Mouse (Mus musculus) stomach, postnatal 0 days (tissue): ENCODE results near the gene Gm10277. TPM values are rescaled to one million over a fixed set of nuclear protein-coding genes. Genes with fewer than 3 reads are reported as not detected.
"Not testable (repeated sequence)": the region's sequence is repeated elsewhere in the genome, so short reads cannot be mapped to it uniquely, and the experiment has no call there.

Source experiments
- ATAC-seq: fragments of 200-750 bp; cut with Nextera tagmentation; 2 replicates; pipeline ENCODE4 v1.8.0; 2017; ENCODE audit not compliant: low FRiP score, low TSS enrichment
- DNase-seq: peaks from one replicate; pipeline ENCODE4 v3.0.0-alpha.2; 2016; ENCODE audit warnings: low spot score
- H3K27ac ChIP-seq: fragments of 300-500 bp; sonication (generic); replicated peaks from 2 replicates; pipeline ENCODE4 v1.5.1; 2014; ENCODE audit warnings: mild to moderate bottlenecking, control low read depth
- H3K27me3 ChIP-seq: fragments of 300-500 bp; sonication (generic); 2 replicates; pipeline ENCODE4 v1.6.1; 2014; ENCODE audit warnings: low read length; ENCODE audit not compliant: control insufficient read depth, insufficient read depth
- H3K36me3 ChIP-seq: fragments of 300-500 bp; sonication (generic); 2 replicates; pipeline ENCODE4 v1.6.1; 2014; ENCODE audit warnings: low read length, mixed read lengths; ENCODE audit not compliant: control insufficient read depth, insufficient read depth
- H3K4me1 ChIP-seq: fragments of 300-500 bp; sonication (generic); replicated peaks from 2 replicates; pipeline ENCODE4 v1.6.1; 2014; ENCODE audit warnings: antibody characterized with exemption; ENCODE audit not compliant: control insufficient read depth, insufficient read depth
- H3K4me2 ChIP-seq: fragments of 300-500 bp; sonication (generic); replicated peaks from 2 replicates; pipeline ENCODE4 v1.6.1; 2014; ENCODE audit warnings: low read depth, mild to moderate bottlenecking, control low read depth, moderate library complexity
- H3K4me3 ChIP-seq: fragments of 300-500 bp; sonication (generic); 2 replicates; pipeline ENCODE4 v1.5.1; 2014; ENCODE audit warnings: low read depth, low read length, control low read depth
- H3K9ac ChIP-seq: fragments of 300-500 bp; sonication (generic); 2 replicates; pipeline ENCODE4 v1.6.1; 2014; ENCODE audit warnings: mild to moderate bottlenecking, low read length, control low read depth, mixed read lengths
- H3K9me3 ChIP-seq: fragments of 300-500 bp; sonication (generic); 2 replicates; pipeline ENCODE4 v1.6.1; 2016; ENCODE audit warnings: low read length; ENCODE audit not compliant: control insufficient read depth
- CTCF ChIP-seq: IDR thresholded peaks from 2 replicates; pipeline ENCODE4 v1.5.1; 2016; ENCODE audit warnings: antibody characterized with exemption, low read depth, mild to moderate bottlenecking, moderate library complexity
- EP300 ChIP-seq: optimal IDR thresholded peaks from 2 replicates; pipeline ENCODE3; 2016; ENCODE audit warnings: antibody characterized with exemption
- WGBS: fragments of 180-500 bp; shearing (Covaris S2); extraction: QIAGEN DNeasy Blood & Tissue Kit; methylation state at CpG from one replicate; pipeline ENCODE4 v1.1.7; 2014; 5-methylcytosine and 5-hydroxymethylcytosine counted together
- polyA plus RNA-seq: library from polyadenylated mRNA; unstranded; fragments of >200 nt; fragmentation: Nextera tagmentation; extraction: Ambion mirVana; gene quantifications from 2 replicates; pipeline ENCODE4 v1.2.1, GENCODE M21; 2015

Gm10277 gene
- polyA plus RNA-seq, 1 experiment from 2014 or later: 0.40 TPM

GRCm38 (mm10) chr11:77760031-77760430 lies 27.5 kb downstream of the Gm10277 start:
- H3K4me3 ChIP-seq: no peak overlapping the region
- no peaks in the 10 kb centered on the region for H3K36me3 ChIP-seq
- H3K4me2 ChIP-seq: no peak overlapping the region
- H3K9me3 ChIP-seq: no peaks in the 10 kb centered on the region
- TF ChIP-seq EP300 (no peak), CTCF (no peak)
- peaks cover 5% of the 10 kb centered on the region; the same call in 1 of the 2 replicates for H3K4me1 ChIP-seq
- H3K27me3 ChIP-seq: no peaks in the 10 kb centered on the region
- DNase-seq (no peak), ATAC-seq (no peak)
- WGBS: 85% methylated on average over 4 of the region's 4 CpGs
- H3K27ac ChIP-seq: no peak overlapping the region
- no peak overlapping the region for H3K9ac ChIP-seq

- Histone ChIP-seq H3K36me3 (no peaks in the 10 kb centered on the region), H3K4me2 (no peak overlapping the region), H3K4me1 (no peaks in the 10 kb centered on the region), H3K27me3 (no peaks in the 10 kb centered on the region), H3K9me3 (no peaks in the 10 kb centered on the region), H3K27ac (no peak overlapping the region), H3K9ac (no peak overlapping the region), H3K4me3 (no peak overlapping the region)
- WGBS: 68% methylated on average over 3 of the region's 3 CpGs
- TF ChIP-seq EP300: no peak
- no peak for TF ChIP-seq CTCF
- DNase-seq (no peak), ATAC-seq (no peak)
Observed at GRCm38 (mm10) chr11:77753469-77753868, 34.1 kb downstream of the Gm10277 start.

- H3K36me3 ChIP-seq: no peaks in the 10 kb centered on the region
- H3K9me3 ChIP-seq: no peaks in the 10 kb centered on the region
- H3K9ac ChIP-seq: no peak overlapping the region
- ATAC-seq: no peak
- H3K27ac ChIP-seq: no peak overlapping the region
- H3K4me1 ChIP-seq: no peaks in the 10 kb centered on the region
- WGBS: 56% methylated on average over 5 of the region's 5 CpGs
- no peaks in the 10 kb centered on the region for H3K27me3 ChIP-seq
- H3K4me3 ChIP-seq: no peak overlapping the region
- H3K4me2 ChIP-seq: no peak overlapping the region
- no peak for TF ChIP-seq CTCF
- TF ChIP-seq EP300: no peak
- DNase-seq: no peak
Observed at GRCm38 (mm10) chr11:77752525-77752924, 35.0 kb downstream of the Gm10277 start.

- Histone ChIP-seq H3K4me1 (no peaks in the 10 kb centered on the region), H3K27me3 (no peaks in the 10 kb centered on the region), H3K27ac (no peak overlapping the region), H3K4me3 (no peak overlapping the region), H3K9me3 (no peaks in the 10 kb centered on the region), H3K36me3 (no peaks in the 10 kb centered on the region), H3K9ac (no peak overlapping the region), H3K4me2 (no peak overlapping the region)
- whole genome bisulfite sequencing: 89% methylated on average over 5 of the region's 5 CpGs
- no peak for TF ChIP-seq EP300
- TF ChIP-seq CTCF: no peak
- ATAC-seq (no peak), DNase-seq (no peak)
Observed at GRCm38 (mm10) chr11:77748996-77749395, 38.6 kb downstream of the Gm10277 start.

- not testable (repeated sequence) for H3K9me3 ChIP-seq, H3K9ac ChIP-seq, H3K4me2 ChIP-seq, H3K4me3 ChIP-seq, H3K4me1 ChIP-seq, ATAC-seq, DNase-seq, H3K27ac ChIP-seq, H3K36me3 ChIP-seq, H3K27me3 ChIP-seq
- WGBS: 94% methylated on average over 13 of the region's 15 CpGs
Observed at GRCm38 (mm10) chr11:77747103-77747502, 40.4 kb downstream of the Gm10277 start.

GRCm38 (mm10) chr11:77746652-77747051 lies 40.9 kb downstream of the Gm10277 start:
- H3K27me3 ChIP-seq: no peaks in the 10 kb centered on the region
- H3K36me3 ChIP-seq: no peaks in the 10 kb centered on the region
- no peak for TF ChIP-seq CTCF
- TF ChIP-seq EP300: no peak
- H3K9ac ChIP-seq: no peak overlapping the region
- ATAC-seq (no peak), DNase-seq (no peak)
- no peak overlapping the region for H3K27ac ChIP-seq
- no peak overlapping the region for H3K4me3 ChIP-seq
- H3K4me1 ChIP-seq: no peaks in the 10 kb centered on the region
- no peaks in the 10 kb centered on the region for H3K9me3 ChIP-seq
- 71% methylated on average over 4 of the region's 4 CpGs for WGBS
- no peak overlapping the region for H3K4me2 ChIP-seq
